Mouse (Mus musculus) embryonic fibroblast, embryonic 13.5 days (primary cell): ENCODE measurements around the gene Rapgef4. TPM values are rescaled to one million over a fixed set of nuclear protein-coding genes. Genes with fewer than 3 reads are reported as not detected.

Experiments used
- H3K27ac ChIP-seq: 2 replicates; pipeline ENCODE4 v1.5.1; 2012; ENCODE audit warnings: low read length, control low read depth, inconsistent platforms; ENCODE audit not compliant: insufficient read depth
- H3K4me1 ChIP-seq: 2 replicates; pipeline ENCODE4 v1.6.1; 2011; ENCODE audit warnings: low read length; ENCODE audit not compliant: control insufficient read depth, insufficient read depth
- H3K4me3 ChIP-seq: 2 replicates; pipeline ENCODE4 v1.5.1; 2011; ENCODE audit warnings: mild to moderate bottlenecking, control low read depth, low read length; ENCODE audit not compliant: insufficient read depth
- CTCF ChIP-seq: IDR thresholded peaks from 2 replicates; pipeline ENCODE4 v1.5.1; 2011; ENCODE audit warnings: mild to moderate bottlenecking, control low read depth, low read length, moderate library complexity, borderline replicate concordance; ENCODE audit not compliant: insufficient read depth
- POLR2A ChIP-seq: IDR thresholded peaks from 2 replicates; pipeline ENCODE4 v1.6.1; 2011; ENCODE audit warnings: low read depth, mild to moderate bottlenecking, control low read depth, low read length, moderate library complexity
- polyA plus RNA-seq: library from polyadenylated mRNA; stranded (reverse); fragments of >200 nt; gene quantifications from 2 replicates; pipeline ENCODE4 v1.2.4, GENCODE M21; 2011; ENCODE audit warnings: low read depth; ENCODE audit not compliant: missing spikeins, insufficient read length

Gene Rapgef4
- polyA plus RNA-seq, 1 experiment: not detected

DNA sequence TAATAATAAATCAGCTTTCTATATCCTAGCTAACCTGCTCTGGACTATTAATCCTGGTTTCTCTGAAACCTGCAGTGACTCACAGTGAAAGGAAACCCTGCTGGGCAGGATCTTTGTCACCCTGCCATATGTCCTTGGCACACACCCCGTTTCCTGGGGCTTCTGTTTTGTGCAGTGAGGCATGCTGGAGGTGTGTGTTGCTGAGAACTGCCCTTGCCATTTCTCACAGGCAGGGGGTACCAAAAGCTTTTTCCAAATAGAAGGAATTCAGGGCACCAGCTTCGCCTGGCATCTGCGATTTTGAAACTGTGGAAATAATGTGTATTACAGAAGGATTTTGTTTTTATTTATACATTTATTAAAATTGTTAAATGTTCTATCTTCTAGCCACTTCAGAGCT lies 40.8 kb downstream of the Rapgef4 start:
- Histone ChIP-seq H3K4me1 (no peaks in the 10 kb centered on the region), H3K27ac (no peak overlapping the region), H3K4me3 (no peak overlapping the region)
- TF ChIP-seq CTCF (no peak), POLR2A (no peak)

DNA sequence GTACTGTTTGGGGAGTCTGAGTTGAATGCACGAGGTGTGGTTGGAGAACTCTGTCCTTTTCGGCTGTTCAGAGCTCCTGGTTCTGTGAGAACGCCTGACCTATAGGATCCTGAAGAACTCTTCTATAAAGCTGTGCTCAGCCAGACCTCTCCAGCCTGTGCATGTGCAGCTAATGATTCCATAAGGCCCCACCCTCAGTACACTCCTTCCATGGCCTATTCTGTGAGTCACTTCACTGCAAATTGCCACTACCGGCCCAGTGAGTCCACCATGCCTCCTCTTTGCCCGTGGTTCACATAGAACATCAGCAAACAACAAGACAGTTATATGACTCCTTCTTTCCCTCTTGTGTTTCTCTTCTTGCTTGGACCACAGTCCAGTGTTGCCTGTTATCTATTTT lies 42.8 kb downstream of the Rapgef4 start:
- TF ChIP-seq CTCF (no peak), POLR2A (no peak)
- no peak overlapping the region for H3K4me3 ChIP-seq
- no peak overlapping the region for H3K27ac ChIP-seq
- H3K4me1 ChIP-seq: no peaks in the 10 kb centered on the region

DNA sequence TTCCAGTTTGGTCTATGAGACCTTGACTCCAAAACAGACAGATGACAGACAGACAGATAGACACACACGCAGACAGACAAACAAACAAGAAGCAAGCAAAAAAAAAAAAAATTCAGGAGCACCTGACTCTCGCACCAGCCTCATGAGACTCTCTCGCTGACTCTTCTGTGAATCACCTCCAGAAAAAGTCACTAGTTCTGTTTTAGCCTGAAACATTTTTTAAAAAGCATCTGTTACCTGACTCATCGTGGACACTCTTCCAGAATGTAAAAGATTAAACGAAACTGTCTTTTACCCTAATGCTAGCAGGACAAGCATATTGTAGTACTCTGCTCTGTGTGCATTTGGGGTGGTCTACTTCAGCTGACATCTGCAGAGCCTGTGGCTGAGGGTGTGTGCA lies 44.6 kb downstream of the Rapgef4 start:
- Histone ChIP-seq H3K4me3 (no peak overlapping the region), H3K27ac (no peak overlapping the region), H3K4me1 (no peaks in the 10 kb centered on the region)
- no peak for TF ChIP-seq CTCF
- TF ChIP-seq POLR2A: no peak

DNA sequence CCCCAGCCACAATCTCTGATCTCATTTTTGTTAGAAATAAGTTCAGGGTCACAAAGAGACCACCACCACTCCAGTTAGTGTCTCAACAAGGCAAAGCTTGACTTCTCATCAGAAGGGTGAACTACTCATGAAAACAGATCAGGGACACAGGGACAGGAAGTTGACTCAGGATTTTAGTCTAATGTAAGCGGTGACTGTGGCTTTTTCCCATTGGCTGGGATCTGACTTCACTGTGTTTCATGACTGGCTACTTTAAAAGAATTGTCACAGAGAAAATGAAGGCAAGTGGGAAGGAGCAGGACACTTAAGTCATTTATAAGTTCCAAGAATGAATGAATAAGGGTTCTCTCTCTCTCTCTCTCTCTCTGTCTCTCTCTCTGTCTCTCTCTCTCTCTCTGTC lies 45.5 kb downstream of the Rapgef4 start:
- TF ChIP-seq CTCF (no peak), POLR2A (no peak)
- Histone ChIP-seq H3K27ac (no peak overlapping the region), H3K4me1 (no peaks in the 10 kb centered on the region), H3K4me3 (no peak overlapping the region)

DNA sequence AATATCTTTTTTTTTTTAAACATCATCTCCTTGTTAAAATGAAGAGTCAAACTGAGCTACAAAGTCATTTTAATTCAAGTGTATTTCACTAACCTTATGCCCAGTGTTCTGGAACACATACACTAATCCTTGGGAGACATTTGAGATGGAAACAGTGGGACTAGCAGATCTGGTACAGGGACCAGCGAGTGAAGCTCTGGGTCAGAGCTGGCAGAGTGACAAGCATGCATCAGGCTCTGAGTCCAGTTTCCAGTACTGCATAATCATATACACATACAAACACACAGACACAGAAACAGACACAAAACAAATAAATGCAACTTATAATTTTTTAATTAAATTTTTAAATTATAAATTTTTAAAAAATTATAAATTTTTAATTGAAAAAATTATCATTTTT lies 48.0 kb downstream of the Rapgef4 start:
- TF ChIP-seq CTCF: no peak
- TF ChIP-seq POLR2A: no peak
- no peak overlapping the region for H3K4me3 ChIP-seq
- no peaks in the 10 kb centered on the region for H3K4me1 ChIP-seq
- no peak overlapping the region for H3K27ac ChIP-seq

DNA sequence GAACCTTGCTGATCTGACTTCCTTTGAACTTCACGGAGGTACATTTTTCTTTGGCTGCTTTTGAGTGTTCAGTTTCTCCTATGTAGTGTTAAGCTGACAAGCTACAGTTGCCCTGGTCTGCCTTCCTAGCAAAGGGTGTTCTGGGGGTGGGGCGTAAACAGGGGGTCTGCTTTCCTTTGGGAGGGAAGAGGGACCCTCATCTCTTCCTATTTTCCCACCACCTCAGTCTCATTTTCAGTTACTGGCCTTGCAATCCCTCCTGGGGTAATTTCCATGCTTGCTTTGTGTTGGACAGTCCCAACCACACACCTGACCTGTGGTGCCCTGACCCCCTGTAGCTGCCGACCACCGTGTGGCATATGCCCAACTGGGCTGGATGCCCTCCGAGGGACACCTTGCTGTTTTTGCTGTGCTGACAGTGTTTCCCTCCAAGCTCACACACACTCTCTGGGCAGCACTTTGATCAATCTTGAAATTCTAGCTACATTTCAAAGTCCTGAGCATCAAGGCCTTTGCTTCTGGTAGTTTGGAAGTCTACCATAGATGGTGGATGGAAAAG lies 48.6 kb downstream of the Rapgef4 start:
- TF ChIP-seq CTCF (no peak), POLR2A (no peak)

DNA sequence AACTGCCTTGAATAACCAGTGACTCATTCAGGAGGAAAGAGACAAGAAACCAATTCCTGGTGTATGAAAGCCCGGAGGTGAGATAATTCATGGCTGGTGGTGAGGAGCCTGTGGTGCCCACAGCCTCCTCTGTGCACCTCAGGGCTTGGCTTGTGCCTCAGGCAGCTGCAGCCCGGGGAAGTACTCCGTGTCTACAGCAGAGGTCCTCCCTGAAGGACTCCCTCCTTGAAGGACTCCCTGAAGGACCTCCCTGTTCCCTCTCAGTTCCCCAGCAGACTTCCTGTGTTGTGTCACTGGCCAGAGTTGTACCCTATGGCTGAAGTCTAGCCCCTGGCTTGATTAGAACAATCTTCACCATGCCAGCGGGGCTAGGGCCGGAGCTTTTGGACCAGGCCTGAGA lies 50.7 kb downstream of the Rapgef4 start:
- no peaks in the 10 kb centered on the region for H3K4me1 ChIP-seq
- TF ChIP-seq POLR2A (no peak), CTCF (no peak)
- H3K27ac ChIP-seq: no peak overlapping the region
- H3K4me3 ChIP-seq: no peak overlapping the region

More for the DNA sequence above, 48.6 kb downstream of the Rapgef4 start:
- Histone ChIP-seq H3K4me3 (no peak overlapping the region), H3K27ac (no peak overlapping the region), H3K4me1 (no peaks in the 10 kb centered on the region)

DNA sequence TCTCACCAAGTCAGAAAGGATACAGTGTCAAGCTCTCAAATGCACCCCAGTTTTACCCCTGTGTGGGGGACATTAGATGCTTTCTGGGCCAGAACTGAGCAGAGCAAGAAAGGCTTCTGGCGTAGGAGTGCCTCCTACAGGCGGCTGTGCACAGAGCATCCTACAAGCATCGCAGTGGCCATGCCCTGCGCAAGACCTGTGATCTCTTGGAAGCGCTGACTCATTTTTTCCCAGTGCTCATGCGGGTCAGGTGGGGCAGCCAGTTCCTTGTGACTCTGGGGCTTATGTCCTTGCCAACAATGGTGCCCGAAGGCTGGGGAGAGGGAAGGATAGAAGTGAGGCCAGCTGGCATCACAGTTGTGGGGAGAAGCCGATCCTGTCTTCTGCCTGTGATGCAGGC lies 54.6 kb downstream of the Rapgef4 start:
- Histone ChIP-seq H3K4me3 (no peak overlapping the region), H3K4me1 (no peaks in the 10 kb centered on the region), H3K27ac (no peak overlapping the region)
- no peak for TF ChIP-seq POLR2A
- peak; percentile 54; the same call in 1 of the 2 replicates for TF ChIP-seq CTCF

DNA sequence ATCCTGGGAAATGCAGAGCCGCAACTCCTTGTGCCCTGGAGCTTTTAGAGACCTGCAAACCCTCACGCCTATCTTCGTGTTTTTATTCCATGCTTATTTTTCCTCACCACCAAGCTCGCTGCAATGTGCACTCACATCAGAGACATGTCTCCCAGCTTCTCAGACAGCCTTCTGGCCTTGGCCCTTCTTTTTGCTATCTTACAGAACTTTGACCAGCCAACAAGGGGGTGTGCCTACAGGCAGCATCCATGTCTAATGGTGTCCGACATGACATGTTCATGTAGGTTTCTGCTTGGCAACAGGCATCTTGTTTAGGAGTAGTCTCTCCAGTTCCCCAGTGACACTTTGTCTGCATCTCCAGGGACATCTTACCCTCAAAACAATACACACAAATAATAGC lies 56.3 kb downstream of the Rapgef4 start:
- Histone ChIP-seq H3K4me1 (no peaks in the 10 kb centered on the region), H3K27ac (no peak overlapping the region), H3K4me3 (no peak overlapping the region)
- TF ChIP-seq CTCF: no peak
- TF ChIP-seq POLR2A: no peak

DNA sequence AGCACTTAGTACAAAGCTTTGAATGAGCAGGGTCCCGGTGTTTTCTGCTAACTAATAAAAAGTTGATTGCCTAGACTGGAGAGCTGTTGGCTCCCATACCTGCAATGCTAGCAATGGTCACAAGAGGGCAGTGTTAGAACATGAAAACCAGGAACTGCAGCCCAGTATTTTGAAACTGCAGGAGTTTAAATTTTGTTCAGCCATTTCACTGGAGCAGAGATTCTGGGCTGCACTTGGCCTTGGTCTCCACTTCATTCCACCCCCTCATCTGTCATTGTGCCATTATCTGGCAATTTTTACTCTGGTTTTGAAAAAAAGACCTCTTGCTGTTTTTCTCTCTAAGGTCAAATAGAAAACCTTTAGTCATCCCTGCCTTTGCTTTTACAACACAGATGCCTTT lies 57.2 kb downstream of the Rapgef4 start:
- Histone ChIP-seq H3K27ac (no peak overlapping the region), H3K4me1 (no peaks in the 10 kb centered on the region), H3K4me3 (no peak overlapping the region)
- TF ChIP-seq POLR2A (no peak), CTCF (peak; percentile 24; the same call in 1 of the 2 replicates)

DNA sequence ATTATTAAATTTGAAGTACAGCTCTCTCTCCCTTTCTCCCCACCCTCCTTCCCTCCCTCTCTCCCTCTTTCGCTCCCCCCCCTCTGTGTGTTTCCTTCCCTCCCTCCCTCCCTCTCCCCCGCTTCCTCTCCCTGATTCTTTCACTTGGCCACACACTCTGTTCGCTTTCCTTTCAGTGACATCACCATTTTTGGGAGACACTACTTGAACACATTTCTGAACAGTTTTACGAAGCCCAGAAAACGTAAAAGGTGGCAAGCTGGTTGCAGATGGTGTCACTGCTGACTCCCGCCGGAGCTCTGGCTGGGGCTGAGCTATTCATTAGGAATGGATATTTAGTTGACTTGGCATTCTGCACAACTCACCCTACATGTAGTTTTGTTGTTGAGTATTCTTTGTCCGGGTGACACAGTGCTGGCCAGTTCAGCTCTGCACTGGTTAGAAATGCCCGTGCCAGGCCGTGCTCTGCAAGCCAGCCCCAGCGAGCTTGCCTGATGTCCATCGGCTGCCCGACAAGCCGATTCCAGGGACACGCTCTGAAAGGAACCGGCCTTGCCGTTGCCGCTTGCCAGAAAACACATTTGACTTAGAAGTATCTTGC lies 57.7 kb downstream of the Rapgef4 start:
- no peak for TF ChIP-seq POLR2A
- TF ChIP-seq CTCF: no peak
- Histone ChIP-seq H3K4me3 (no peak overlapping the region), H3K4me1 (no peaks in the 10 kb centered on the region), H3K27ac (no peak overlapping the region)
